In the genomic region with DNA sequence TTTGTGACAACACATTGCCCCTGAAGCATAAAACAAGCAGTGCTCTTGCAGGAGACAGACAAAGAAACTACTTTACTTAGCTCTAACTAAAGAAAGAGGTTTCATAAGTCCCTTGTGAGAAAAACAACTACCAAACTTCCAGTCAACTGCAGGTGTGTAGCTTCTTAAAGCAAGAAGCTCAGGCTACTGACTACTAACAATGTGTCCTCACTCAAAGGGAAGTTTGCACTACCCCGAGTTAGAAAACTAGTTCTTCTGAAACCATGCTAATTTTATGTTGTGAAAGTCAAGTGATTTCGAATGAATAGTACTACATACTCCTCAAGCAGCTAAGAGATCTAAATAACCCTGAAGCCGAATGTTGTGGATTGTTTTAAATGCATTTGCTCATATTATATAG, we compare ENCODE assay signal across 7 mouse cellular contexts. TPM values are rescaled to one million over a fixed set of nuclear protein-coding genes. Genes with fewer than 3 reads are reported as not detected.
DNase-seq lines count a peak whose midpoint lies in the region; ATAC-seq and TF ChIP-seq lines count a peak whose summit lies in the region.

No protein-coding gene starts in this region.

- H3K27ac ChIP-seq in left cerebral cortex, adult 2 months = 0 out of 2 replicates have a peak overlapping the region, but pooled peaks have one; percentile 12
- no peak overlapping the region for H3K27ac ChIP-seq in embryonic fibroblast, embryonic 13.5 days (ENCODE audit: insufficient read depth, low read length)
- no peak overlapping the region for H3K27ac ChIP-seq in hindbrain, postnatal 0 days
- no peak overlapping the region for H3K27ac ChIP-seq in midbrain, embryonic 16.5 days (ENCODE audit: low read length)

- no peaks in the 10 kb centered on the region for H3K27me3 ChIP-seq in hindbrain, postnatal 0 days (ENCODE audit: insufficient read depth, low read length)
- no peaks in the 10 kb centered on the region for H3K27me3 ChIP-seq in midbrain, embryonic 16.5 days (ENCODE audit: control insufficient read depth, insufficient read depth, low read depth, low read length)

- intact Hi-C loops in left cerebral cortex, adult 2 months (cut with DNase I) = loop anchor here (10.0 kb wide), 1 partner anchor 540 kb away; a partner anchor contains a TSS
- intact Hi-C loops in left cerebral cortex, postnatal 4 days (cut with DNase I) = no loop called here

- no peak for DNase-seq in left cerebral cortex, adult 2 months (ENCODE audit: extremely low spot score in 1 of 2, low spot score in 2 of 2)
- DNase-seq in left cerebral cortex, postnatal 4 days = no peak
- no peak for DNase-seq in hindbrain, postnatal 0 days (ENCODE audit: low spot score)
- DNase-seq in gastrocnemius, postnatal 25 days = no peak

- no peak for TF ChIP-seq CTCF in left cerebral cortex, adult 2 months (IDR thresholded peaks at IDR 0.05)
- TF ChIP-seq CTCF in embryonic fibroblast, embryonic 13.5 days (IDR thresholded peaks at IDR 0.05; ENCODE audit: borderline replicate concordance, insufficient read depth, low read length) = no peak
- no peak for TF ChIP-seq CTCF in hindbrain, postnatal 0 days (IDR thresholded peaks at IDR 0.05; ENCODE audit: low read depth)

- H3K4me2 ChIP-seq in hindbrain, postnatal 0 days (ENCODE audit: low read depth, low read length) = peak overlapping the region; percentile 73
- H3K4me2 ChIP-seq in midbrain, embryonic 16.5 days (ENCODE audit: low read length) = peak overlapping the region; percentile 30; the same call in 1 of the 2 replicates

- H3K36me3 ChIP-seq in hindbrain, postnatal 0 days (ENCODE audit: insufficient read depth, low read length) = no peaks in the 10 kb centered on the region
- H3K36me3 ChIP-seq in midbrain, embryonic 16.5 days (ENCODE audit: control insufficient read depth, insufficient read depth, low read length) = no peaks in the 10 kb centered on the region

- no peak overlapping the region for H3K9ac ChIP-seq in hindbrain, postnatal 0 days (replicated peaks; ENCODE audit: low read length)
- H3K9ac ChIP-seq in midbrain, embryonic 16.5 days (ENCODE audit: low read depth, low read length) = no peak overlapping the region

- no peaks in the 10 kb centered on the region for H3K9me3 ChIP-seq in hindbrain, postnatal 0 days (ENCODE audit: low read length)
- no peaks in the 10 kb centered on the region for H3K9me3 ChIP-seq in midbrain, embryonic 16.5 days (replicated peaks; ENCODE audit: control insufficient read depth, low read length, poor library complexity, severe bottlenecking)

- 70% methylated on average over 3 of the region's 3 CpGs for WGBS in hindbrain, postnatal 0 days
- whole genome bisulfite sequencing in midbrain, embryonic 16.5 days = 58% methylated on average over 3 of the region's 3 CpGs

- H3K4me3 ChIP-seq in left cerebral cortex, adult 2 months = peak overlapping the region; percentile 89; the same call in 1 of the 2 replicates
- 0 out of 2 replicates have a peak overlapping the region, but pooled peaks have one; percentile 18 for H3K4me3 ChIP-seq in embryonic fibroblast, embryonic 13.5 days (ENCODE audit: insufficient read depth, low read length)
- H3K4me3 ChIP-seq in hindbrain, postnatal 0 days (ENCODE audit: low read length) = peak overlapping the region; percentile 87; the same call in 1 of the 2 replicates
- H3K4me3 ChIP-seq in midbrain, embryonic 16.5 days (ENCODE audit: low read depth, low read length) = no peak overlapping the region

- ATAC-seq in hindbrain, postnatal 0 days = no peak
- no peak for ATAC-seq in midbrain, embryonic 16.5 days
- no peak for ATAC-seq in monocyte, adult 5-6 weeks (replicated peaks; ENCODE audit: insufficient number of reproducible peaks, low FRiP score, low TSS enrichment, poor library complexity, severe bottlenecking)

- no peak for TF ChIP-seq POLR2A in embryonic fibroblast, embryonic 13.5 days (IDR thresholded peaks at IDR 0.05; ENCODE audit: low read depth, low read length)

- 0 out of 2 replicates have a peak, but pooled peaks cover 2% of the 10 kb centered on the region for H3K4me1 ChIP-seq in embryonic fibroblast, embryonic 13.5 days (ENCODE audit: control insufficient read depth, insufficient read depth, low read length)
- H3K4me1 ChIP-seq in hindbrain, postnatal 0 days (ENCODE audit: insufficient read depth, low read length) = no peaks in the 10 kb centered on the region
- H3K4me1 ChIP-seq in midbrain, embryonic 16.5 days (ENCODE audit: control insufficient read depth, insufficient read depth, low read length) = peaks cover 8% of the 10 kb centered on the region

RNA-seq across cellular contexts. Expression of a gene that starts 1.6 kb away (rescaled TPM):
- total RNA-seq in left cerebral cortex, adult 2 months (2021) = 10 to 100 TPM; 25.7 to 36.4 TPM
- total RNA-seq in left cerebral cortex, postnatal 4 days (2021) = 10 to 100 TPM; 33.1 to 42.2 TPM
- polyA plus RNA-seq in embryonic fibroblast, embryonic 13.5 days (2011; ENCODE audit: insufficient read length, low read depth, missing spikeins) = 45.1 and 49.4 TPM in 2 replicates
- total RNA-seq in hindbrain, postnatal 0 days (2014; rRNA removed) = 26.9 and 31.5 TPM in 2 replicates
- 13.7 and 14.3 TPM in 2 replicates for polyA plus RNA-seq in hindbrain, postnatal 0 days (2015; fragmentation: Nextera tagmentation; extraction: Ambion mirVana)
- 14.2 and 14.7 TPM in 2 replicates for polyA plus RNA-seq in midbrain, embryonic 16.5 days (2015; fragmentation: Nextera tagmentation; extraction: Ambion mirVana)
- 9.2 to 15.2 TPM (median 11.0 TPM) in 3 replicates for total RNA-seq in monocyte, adult 5-6 weeks (2017)
- 1 to 10 TPM; 3.7 to 4.1 TPM for total RNA-seq in gastrocnemius, postnatal 25 days (2021)
